Mouse (Mus musculus) bone marrow macrophage, adult 2 months (primary cell): ENCODE measurements around the gene Aox1.

Experiments
- CTCF ChIP-seq: IDR thresholded peaks from 2 replicates; pipeline ENCODE4 v1.5.1; 2012; ENCODE audit warnings: low read depth, mild to moderate bottlenecking, low read length, moderate library complexity
- POLR2A ChIP-seq: IDR thresholded peaks from 2 replicates; pipeline ENCODE4 v1.6.1; 2012; ENCODE audit warnings: mild to moderate bottlenecking, low read depth, low read length, borderline replicate concordance

DNA sequence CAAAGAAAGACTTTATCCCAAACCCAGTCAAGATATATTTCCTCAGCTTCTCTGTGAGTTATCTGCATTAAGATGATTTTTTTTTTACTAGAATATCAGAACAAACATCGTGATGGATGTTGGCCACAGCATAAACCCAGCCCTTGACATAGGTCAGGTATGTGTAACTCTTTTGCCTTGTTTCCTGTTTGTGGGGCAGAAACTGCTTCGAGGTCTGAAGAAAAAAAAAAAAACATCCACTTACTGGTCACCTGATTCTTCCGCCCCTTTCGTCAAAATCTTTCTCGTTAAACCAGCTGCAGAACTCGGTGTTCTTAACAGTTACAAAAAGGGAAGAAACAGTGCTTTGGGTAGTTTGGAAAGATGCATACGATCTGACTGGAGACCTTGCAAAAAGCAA is 72.8 kb downstream of the Aox1 start:
- TF ChIP-seq POLR2A: no peak
- no peak for TF ChIP-seq CTCF
